Mouse (Mus musculus): ENCODE results near the gene Rab44. TPM values are rescaled to one million over a fixed set of nuclear protein-coding genes. Genes with fewer than 3 reads are reported as not detected.
A peak's percentile ranks its signal among the peaks of the same experiment; 100 is the strongest.

Gene Rab44
- polyA plus RNA-seq, 1 experiment from 2014 or later, result 1.4 TPM

DNA sequence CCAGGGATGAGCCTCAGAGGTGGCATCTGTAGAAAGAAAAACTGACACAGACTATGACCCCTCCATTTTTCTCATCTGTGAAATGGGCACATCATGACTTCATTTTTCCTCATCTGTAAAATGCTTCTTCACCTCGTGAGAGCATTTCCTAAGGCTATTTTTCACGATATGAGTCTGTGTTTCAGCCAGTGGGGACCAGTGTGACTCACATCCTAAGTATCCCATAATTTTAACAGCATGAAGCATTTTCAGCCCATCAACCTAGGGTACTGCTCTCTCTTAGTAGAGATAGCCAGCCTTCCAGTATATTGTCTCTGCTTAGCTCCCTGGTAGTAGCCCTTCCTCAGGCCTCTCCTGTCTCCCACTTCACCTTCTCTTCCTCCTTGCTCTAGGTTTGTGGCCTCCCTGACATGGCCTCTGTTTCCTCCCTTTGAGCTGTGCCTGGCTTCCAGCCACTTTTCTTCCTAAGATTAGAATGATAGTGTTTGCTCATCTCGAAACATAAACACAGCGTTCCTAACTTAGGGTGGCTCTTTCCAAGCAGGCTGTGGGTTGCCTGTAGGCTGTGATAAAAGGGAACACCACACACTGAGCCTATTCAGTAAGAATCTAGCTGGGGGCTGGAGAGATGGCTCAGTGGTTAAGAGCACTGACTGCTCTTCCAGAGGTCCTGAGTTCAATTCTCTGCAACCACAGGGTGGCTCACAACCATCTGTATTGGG lies 66.6 kb downstream of the Rab44 start:
- no peak for ATAC-seq (ENCODE audit: low FRiP score, low TSS enrichment)
- no peak overlapping the region for H3K4me2 ChIP-seq (replicated peaks; ENCODE audit: low read depth)
- TF ChIP-seq CTCF (IDR thresholded peaks at IDR 0.05; ENCODE audit: low read depth), result no peak
- no peak for TF ChIP-seq EP300 (optimal IDR thresholded peaks at IDR 0.05)
- H3K27ac ChIP-seq (replicated peaks), result peak overlapping the region; percentile 9; the same call in 1 of the 2 replicates
- no peaks in the 10 kb centered on the region for H3K9me3 ChIP-seq (ENCODE audit: control insufficient read depth, low read length)
- H3K4me1 ChIP-seq (replicated peaks; ENCODE audit: control insufficient read depth, insufficient read depth), result no peaks in the 10 kb centered on the region
- no peak overlapping the region for H3K9ac ChIP-seq (ENCODE audit: low read length)
- 33% methylated on average over 4 of the region's 4 CpGs for WGBS
- no peaks in the 10 kb centered on the region for H3K27me3 ChIP-seq (ENCODE audit: control insufficient read depth, insufficient read depth, low read length)
- DNase-seq (ENCODE audit: low spot score), result no peak
- no peaks in the 10 kb centered on the region for H3K36me3 ChIP-seq (ENCODE audit: control insufficient read depth, insufficient read depth, low read length)
- no peak overlapping the region for H3K4me3 ChIP-seq (ENCODE audit: low read depth, low read length)

DNA sequence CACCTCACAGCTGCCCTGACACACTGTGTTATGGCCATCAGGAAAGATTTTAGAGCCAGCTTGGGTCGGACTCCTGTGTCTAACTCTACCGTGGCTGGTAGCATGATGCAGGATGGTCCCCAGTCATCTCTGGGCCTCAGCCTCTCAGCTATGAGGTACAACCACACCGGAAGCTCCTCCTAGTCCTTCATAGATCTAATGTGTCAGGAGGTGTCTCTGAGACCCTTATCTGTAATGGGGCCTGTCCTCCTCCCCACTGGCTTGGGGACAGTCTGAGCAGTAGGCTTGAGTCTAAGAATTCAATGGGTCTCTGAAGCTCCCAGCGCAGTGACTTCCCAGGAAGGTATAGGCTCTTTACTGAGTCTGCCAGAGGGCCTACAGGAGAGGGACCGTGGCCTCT lies 67.8 kb downstream of the Rab44 start:
- Histone ChIP-seq H3K27me3 (ENCODE audit: control insufficient read depth, insufficient read depth, low read length) (no peaks in the 10 kb centered on the region), H3K4me3 (ENCODE audit: low read depth, low read length) (no peak overlapping the region), H3K27ac (replicated peaks) (no peak overlapping the region), H3K9ac (ENCODE audit: low read length) (no peak overlapping the region), H3K9me3 (ENCODE audit: control insufficient read depth, low read length) (no peaks in the 10 kb centered on the region), H3K4me1 (replicated peaks; ENCODE audit: control insufficient read depth, insufficient read depth) (no peaks in the 10 kb centered on the region), H3K36me3 (ENCODE audit: control insufficient read depth, insufficient read depth, low read length) (no peaks in the 10 kb centered on the region), H3K4me2 (replicated peaks; ENCODE audit: low read depth) (no peak overlapping the region)
- no peak for DNase-seq (ENCODE audit: low spot score)
- TF ChIP-seq EP300 (optimal IDR thresholded peaks at IDR 0.05) (no peak), CTCF (IDR thresholded peaks at IDR 0.05; ENCODE audit: low read depth) (no peak)
- ATAC-seq (ENCODE audit: low FRiP score, low TSS enrichment), result no peak
- 86% methylated on average over 5 of the region's 5 CpGs for WGBS

DNA sequence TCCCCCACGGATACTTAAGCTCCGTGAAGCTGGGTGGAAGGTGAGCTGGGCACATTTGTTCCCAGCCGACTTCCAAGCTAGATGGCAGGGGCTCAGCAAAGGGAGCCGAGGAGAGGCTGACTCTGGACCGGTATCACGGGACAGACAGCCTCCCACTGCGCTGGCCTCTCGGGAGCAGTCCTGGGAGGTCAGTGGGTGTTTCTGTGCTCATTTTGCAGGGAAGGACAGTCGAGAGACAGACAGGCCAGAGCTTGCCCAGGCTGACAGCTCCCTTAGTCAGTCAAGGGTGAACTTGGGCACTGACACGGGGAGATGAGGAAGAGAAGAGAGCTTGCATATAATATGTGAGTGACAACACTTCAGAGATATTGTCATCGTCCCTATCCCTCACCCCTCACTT lies 69.2 kb downstream of the Rab44 start:
- DNase-seq (ENCODE audit: low spot score), result no peak
- Histone ChIP-seq H3K4me1 (replicated peaks; ENCODE audit: control insufficient read depth, insufficient read depth) (no peaks in the 10 kb centered on the region), H3K9ac (ENCODE audit: low read length) (no peak overlapping the region), H3K27me3 (ENCODE audit: control insufficient read depth, insufficient read depth, low read length) (no peaks in the 10 kb centered on the region), H3K27ac (replicated peaks) (no peak overlapping the region), H3K9me3 (ENCODE audit: control insufficient read depth, low read length) (no peaks in the 10 kb centered on the region), H3K36me3 (ENCODE audit: control insufficient read depth, insufficient read depth, low read length) (no peaks in the 10 kb centered on the region), H3K4me3 (ENCODE audit: low read depth, low read length) (no peak overlapping the region), H3K4me2 (replicated peaks; ENCODE audit: low read depth) (no peak overlapping the region)
- no peak for ATAC-seq (ENCODE audit: low FRiP score, low TSS enrichment)
- 47% methylated on average over 11 of the region's 11 CpGs for WGBS
- TF ChIP-seq EP300 (optimal IDR thresholded peaks at IDR 0.05) (no peak), CTCF (IDR thresholded peaks at IDR 0.05; ENCODE audit: low read depth) (no peak)

DNA sequence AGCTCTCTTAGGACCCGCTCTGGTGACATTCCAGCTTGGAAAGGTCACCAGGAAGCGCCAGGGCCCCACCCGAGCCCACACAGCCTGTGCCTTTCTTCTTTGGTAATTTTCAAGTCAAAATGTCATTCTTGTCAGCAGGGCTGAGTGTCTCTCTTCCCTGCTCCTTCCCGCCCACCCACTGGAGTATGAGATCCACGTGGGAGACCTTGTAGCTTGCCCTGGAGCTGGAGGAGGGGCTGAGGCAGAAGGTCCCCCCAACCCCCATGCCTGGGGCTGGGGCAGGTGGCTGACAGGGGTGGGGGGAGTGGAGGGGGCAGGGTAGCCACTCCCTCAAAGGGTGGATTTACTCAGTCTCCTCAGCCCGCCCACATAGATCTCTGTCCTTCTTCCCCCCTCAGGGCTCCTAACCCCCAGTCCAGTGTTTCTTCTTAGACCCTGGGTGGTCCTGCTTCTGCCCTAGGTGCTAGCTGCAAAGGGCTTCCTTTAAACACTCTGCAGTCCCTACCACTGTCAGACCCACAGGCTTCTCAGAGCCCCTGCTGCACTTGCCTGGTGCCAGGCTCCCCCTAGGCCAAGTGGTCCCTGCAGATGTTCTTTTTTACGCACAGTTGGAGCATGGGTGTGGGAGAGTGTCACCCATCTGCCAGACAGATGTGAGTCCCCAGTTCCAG lies 71.6 kb downstream of the Rab44 start:
- no peaks in the 10 kb centered on the region for H3K4me1 ChIP-seq (replicated peaks; ENCODE audit: control insufficient read depth, insufficient read depth)
- no peak overlapping the region for H3K4me3 ChIP-seq (ENCODE audit: low read depth, low read length)
- no peaks in the 10 kb centered on the region; the same call in 1 of the 2 replicates for H3K27me3 ChIP-seq (ENCODE audit: control insufficient read depth, insufficient read depth, low read length)
- H3K4me2 ChIP-seq (replicated peaks; ENCODE audit: low read depth), result no peak overlapping the region
- no peak for DNase-seq (ENCODE audit: low spot score)
- no peak overlapping the region for H3K9ac ChIP-seq (ENCODE audit: low read length)
- ATAC-seq (ENCODE audit: low FRiP score, low TSS enrichment), result no peak
- no peak for TF ChIP-seq EP300 (optimal IDR thresholded peaks at IDR 0.05)
- no peak for TF ChIP-seq CTCF (IDR thresholded peaks at IDR 0.05; ENCODE audit: low read depth)
- H3K27ac ChIP-seq (replicated peaks), result no peak overlapping the region
- H3K36me3 ChIP-seq (ENCODE audit: control insufficient read depth, insufficient read depth, low read length), result no peaks in the 10 kb centered on the region
- WGBS, result 55% methylated on average over 6 of the region's 7 CpGs
- no peaks in the 10 kb centered on the region for H3K9me3 ChIP-seq (ENCODE audit: control insufficient read depth, low read length)

DNA sequence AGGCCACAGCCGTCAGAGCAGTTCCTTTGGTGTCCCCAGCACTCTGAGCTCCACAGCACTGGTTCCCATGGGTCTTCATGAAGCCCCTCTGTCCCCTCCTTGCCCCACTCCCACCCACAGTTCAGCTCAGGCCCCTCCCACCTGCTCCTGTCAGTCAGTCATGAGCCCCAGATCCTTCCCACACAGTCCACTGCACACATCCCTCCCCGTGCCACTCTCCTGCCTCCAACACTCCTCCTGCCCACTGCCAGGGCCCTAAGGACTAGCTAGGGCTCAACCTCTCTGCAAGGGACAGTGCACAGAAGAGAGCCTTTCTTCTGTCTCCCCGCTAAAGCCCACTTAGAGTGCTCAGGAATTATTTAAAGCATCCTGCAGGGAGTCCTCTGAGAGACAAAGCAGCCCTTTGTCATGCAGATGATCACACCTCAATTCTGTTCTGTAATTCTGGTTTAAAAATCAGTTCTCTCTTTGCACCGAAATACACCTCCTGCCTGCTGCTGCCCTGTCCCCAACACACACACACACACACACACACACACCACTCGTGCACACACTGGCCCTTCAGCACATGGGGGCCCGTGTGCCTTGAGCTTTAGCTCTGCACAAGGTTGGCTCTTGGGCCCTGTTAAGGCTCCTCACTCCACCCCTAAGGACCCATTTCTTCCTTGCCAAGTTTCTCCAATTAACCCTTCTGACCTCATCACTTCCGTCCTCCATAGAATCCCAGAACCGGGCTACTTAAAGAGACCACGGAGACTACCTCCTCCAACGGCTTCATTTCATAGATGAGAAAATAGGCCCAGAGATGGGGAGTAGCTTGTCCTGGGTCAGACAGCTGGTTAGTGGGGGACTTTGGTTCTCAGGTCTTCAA lies 73.3 kb downstream of the Rab44 start:
- Histone ChIP-seq H3K4me3 (ENCODE audit: low read depth, low read length) (no peak overlapping the region), H3K36me3 (ENCODE audit: control insufficient read depth, insufficient read depth, low read length) (no peaks in the 10 kb centered on the region), H3K27me3 (ENCODE audit: control insufficient read depth, insufficient read depth, low read length) (no peaks in the 10 kb centered on the region; the same call in 1 of the 2 replicates), H3K27ac (replicated peaks) (no peak overlapping the region), H3K9me3 (ENCODE audit: control insufficient read depth, low read length) (no peaks in the 10 kb centered on the region), H3K4me2 (replicated peaks; ENCODE audit: low read depth) (no peak overlapping the region), H3K9ac (ENCODE audit: low read length) (no peak overlapping the region), H3K4me1 (replicated peaks; ENCODE audit: control insufficient read depth, insufficient read depth) (no peaks in the 10 kb centered on the region)
- TF ChIP-seq EP300 (optimal IDR thresholded peaks at IDR 0.05), result no peak
- TF ChIP-seq CTCF (IDR thresholded peaks at IDR 0.05; ENCODE audit: low read depth), result no peak
- ATAC-seq (ENCODE audit: low FRiP score, low TSS enrichment) (no peak), DNase-seq (ENCODE audit: low spot score) (no peak)
- 50% methylated on average over 10 of the region's 10 CpGs for WGBS
